Mouse (Mus musculus) kidney, adult 18-20 months (tissue): Measurements from ENCODE around the gene Ankrd35.
"Not testable (repeated sequence)": the region's sequence is repeated elsewhere in the genome, so short reads cannot be mapped to it uniquely, and the experiment has no call there.

Source experiments
- DNase-seq: peaks from one replicate; pipeline ENCODE4 v3.0.0; 2021

The Ankrd35 gene

DNA sequence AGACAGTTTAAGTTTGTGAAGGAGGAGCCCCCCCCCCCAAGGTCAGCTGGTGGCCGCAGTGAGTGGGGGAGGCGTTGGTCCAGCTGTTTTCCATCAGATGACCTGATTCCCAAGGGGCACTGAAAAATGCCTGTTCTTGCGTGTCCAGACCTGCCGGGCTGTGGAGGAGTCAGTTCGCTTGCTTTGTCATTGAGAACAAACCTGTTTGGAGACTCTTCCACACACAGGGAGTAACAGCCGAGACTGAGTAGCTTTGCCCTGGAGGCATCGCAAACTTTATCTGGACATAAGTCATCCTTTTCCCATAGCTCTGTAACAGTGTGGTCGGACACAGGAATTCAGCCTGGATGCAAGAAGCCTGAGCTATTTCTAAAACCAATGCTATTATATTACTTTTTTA is 4.5 kb downstream of the Ankrd35 start:
- no peak for DNase-seq

DNA sequence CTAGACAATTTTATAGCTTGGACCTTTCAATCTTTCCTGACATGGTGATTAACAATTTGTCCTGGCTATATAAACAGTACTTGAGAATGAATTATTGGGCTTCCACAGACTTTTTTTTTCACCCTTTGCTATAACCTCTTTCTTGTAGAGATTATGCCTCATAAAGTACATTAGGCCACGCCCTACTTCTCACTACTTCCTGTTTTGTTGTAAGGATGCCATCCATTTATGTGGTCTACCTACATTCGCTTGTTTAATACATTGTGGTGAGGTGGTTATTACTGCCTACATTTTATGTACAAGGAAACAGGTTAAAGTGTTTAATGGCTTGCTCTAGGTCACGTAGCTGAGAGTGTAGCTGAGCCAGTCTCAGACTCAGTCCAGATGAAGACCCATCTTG is 5.2 kb downstream of the Ankrd35 start:
- no peak for DNase-seq

DNA sequence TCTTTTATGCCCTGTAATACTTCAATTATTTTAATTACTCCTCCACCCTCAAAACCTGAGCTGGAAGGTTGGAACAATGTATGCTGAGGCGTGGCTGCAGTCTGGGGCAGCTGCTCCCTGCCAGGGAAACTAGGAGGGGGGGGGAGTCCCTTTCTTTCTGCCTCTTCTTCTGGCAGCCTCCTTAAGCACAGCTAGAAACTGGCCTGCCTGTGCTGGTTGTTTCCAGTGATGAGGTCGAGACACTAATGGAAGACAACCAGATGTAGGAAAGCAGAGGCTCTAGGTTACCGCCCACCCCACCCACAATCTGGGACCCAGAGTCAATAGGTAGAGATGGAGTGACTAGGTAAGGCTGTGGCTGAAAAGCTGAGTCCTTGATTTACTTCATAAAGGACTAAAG is 5.8 kb downstream of the Ankrd35 start:
- no peak for DNase-seq

DNA sequence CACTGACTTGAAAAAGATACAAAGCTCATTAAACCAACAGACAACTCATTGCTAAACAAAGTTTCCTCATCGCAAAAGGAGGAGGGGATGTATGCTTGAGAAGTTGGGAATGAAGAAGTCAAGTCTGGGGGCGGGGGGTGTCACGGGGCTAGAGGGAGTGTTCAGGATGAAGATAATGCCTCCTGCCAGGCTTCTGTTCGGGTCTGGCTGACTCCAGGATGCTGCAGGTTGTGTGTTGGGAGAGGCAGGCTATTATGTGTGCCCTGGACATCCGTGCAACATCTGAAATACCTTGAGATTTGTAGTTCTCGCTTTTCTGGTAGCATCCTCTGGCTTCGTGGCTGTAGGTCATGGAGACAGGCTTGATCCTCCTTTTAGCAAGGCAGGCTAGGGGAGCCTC is 8.5 kb downstream of the Ankrd35 start:
- DNase-seq = no peak

DNA sequence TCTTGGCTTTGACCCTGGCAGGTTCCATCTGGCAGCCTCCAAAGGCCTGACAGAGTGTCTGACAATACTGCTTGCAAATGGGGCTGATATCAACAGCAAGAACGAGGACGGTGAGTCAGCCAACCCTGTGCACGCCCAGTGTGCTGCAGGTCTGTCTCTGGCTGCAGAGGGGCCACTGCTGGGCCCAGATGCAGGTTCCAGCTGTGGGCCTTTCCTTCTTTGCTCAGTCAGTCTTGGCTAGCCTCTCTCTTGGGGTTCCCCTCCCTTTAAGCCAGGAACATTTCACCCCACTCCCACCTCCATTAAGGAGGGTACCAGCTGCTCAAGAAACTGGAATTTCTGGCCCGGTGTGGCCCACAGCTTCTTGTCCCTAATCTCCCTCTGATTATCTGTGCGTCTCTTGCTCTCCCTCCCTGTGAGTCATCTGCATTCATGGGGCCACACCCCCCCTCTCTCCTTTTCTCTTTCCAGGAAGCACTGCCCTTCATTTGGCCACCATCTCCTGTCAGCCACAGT is 9.3 kb downstream of the Ankrd35 start:
- no peak for DNase-seq

DNA sequence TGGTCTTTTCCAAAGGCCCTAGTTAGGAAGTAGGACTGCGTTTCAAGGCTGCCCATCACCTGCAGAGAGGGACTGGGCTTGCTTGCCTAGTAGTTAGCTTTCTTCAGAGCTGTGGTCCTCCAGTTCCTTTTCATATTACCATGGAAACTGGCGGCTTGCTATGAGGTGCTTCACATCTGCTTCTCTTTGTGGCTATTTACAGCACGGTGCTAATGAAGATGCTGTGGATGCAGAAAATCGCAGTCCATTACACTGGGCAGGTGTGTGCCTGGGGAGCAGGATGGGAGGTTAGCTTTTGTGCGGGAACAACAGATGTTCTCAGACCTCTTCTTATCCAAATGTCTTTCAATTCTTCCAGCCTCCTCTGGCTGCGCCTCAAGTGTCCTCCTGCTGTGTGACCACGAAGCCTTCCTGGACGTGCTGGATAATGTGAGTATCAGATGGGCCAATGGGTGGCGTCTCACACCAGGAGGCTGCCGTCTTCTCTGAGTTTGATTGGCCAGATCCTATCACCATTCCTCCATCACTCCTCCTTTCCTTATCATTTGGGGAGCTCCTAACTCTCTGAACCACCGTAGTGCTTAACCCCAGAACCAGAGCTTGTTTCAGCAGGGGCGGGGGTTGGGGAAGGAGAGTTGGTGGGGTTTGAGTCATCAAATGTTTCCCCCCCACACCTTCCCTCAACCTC is 10.5 kb downstream of the Ankrd35 start:
- DNase-seq = no peak

DNA sequence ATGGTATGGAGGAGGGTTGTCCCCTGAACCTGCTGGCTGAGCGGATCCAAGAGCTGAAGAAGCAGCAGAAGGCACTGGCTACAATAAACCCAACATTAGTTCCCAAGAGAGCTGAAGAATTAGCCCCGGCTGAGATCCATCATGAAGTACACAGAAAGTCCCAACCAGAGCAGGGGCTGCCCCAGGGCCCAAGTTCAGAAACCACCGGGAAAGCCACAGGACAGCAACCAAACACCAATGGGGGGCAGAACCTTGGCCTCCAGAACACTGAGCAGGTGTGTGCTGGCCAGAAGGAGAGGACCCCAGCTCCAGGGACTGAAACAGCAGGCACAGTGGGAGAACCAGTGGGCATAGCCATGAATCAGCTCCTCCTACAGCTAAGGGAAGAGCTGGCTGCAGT is 13.6 kb downstream of the Ankrd35 start:
- no peak for DNase-seq

DNA sequence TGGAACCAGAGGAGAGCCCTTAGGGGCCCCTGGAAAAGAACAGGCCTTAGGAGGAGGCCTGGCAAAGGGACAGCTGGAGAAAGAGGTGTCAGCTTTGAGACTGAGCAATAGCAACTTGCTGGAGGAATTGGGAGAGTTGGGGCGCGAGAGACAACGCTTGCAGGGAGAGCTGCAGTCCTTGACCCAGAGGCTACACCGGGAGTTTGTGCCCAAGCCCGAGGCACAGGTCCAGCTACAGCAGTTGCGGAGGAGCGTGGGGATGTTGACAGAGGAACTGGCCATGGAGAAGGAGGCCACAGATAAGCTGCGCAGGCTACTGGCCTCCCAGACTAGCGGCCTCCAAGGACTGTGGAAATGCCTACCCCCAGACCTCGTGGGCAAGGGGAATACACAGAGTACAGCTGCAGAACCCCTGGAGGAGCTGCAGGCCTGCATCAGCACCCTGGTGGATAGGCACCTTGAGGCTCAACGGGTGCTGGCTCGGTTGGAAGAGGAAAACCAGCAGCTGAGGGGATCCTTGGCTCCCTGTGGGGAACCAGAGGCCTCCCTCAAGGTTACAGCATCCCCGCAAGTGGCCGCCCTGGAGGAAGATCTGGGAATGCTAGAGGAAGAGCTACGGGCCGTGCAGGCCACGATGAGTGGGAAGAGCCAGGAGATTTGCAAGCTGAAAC is 14.4 kb downstream of the Ankrd35 start:
- no peak for DNase-seq

DNA sequence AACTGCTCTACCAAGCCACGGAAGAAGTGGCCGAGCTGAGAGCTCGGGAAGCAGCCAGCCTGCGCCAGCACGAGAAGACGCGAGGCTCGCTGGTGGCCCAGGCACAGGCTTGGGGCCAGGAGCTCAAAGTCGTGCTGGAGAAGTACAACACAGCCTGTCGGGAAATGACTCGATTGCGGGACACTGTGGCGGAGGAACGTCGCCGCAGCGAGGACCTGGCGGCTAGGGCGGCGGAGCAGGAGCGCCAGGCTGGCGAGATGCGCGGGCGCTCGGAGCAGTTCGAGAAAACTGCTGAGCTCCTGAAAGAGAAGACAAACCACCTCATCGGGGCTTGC is 14.9 kb downstream of the Ankrd35 start:
- DNase-seq = no peak

DNA sequence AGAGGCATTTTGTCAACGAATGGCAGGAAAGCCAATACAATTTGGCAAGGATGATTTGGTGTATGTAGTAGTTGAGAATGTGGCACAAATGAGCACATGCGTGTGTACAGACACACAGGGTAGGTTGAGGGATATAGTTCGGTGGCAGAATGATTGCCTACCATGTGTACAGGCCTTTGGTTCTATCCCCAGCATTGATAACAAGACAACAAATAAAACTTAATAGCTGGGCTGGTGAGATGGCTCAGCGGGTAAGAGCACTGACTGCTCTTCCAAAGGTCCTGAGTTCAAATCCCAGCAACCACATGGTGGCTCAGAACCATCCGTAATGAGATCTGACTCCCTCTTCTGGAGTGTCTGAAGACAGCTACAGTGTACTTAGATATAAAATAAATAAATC is 16.1 kb downstream of the Ankrd35 start:
- not testable (repeated sequence) for DNase-seq

DNA sequence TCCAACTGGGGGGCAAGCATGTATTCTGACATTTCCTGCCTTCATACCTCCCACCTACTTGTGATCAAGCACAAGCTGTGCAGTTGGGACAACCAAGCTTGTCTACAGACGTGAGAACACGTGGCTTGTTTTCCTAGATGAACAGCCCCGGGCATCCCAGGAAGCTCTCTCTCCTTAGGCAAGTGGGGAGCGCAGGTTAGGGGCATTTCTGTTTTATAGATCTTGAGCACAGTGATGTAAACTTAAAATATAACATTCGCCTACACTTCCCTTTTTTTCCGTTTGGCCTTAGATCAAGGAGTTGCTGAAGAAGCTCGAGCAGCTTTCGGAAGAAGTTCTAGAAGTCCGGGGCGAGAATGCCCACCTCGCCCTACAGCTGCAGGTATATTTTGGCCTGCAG is 18.9 kb downstream of the Ankrd35 start:
- no peak for DNase-seq

DNA sequence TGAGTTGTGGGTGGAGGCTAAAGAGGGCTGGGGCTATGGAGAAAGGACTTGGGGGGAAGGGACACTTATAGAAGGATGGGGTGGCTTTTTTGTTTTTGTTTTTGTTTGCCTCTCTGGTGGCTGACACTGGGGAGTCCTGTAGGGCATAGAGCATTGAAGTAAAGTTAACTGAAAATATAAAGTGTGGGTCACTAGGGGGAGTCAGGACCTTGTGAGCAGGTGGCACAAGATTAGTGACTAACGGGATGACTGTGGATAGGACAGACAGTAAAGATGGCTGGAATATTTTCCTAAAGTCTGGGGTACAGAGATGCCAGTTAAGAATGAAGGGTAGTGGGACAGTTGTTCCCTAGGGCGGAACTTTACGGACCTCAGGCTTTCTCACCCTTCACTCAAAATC is 20.4 kb downstream of the Ankrd35 start:
- DNase-seq = no peak

DNA sequence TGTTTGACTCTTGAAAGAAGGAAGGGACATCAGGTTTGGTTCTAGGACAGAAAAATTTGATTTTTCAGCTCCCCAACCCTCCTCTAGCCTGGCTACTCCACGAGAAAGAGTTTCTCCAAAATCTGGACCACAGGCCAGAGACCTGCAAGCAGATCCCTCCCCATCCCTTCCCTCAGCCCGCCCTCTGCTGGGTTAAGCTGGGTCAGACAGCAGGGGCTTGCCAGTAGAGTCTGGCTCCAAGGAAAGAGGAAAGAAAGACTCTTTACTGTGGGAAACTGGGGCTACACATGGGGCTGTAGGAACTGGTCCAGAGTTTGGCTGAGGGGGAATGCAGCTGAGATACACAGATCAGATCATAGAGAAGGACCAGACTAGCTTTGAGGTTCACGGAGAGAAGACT is 22.6 kb downstream of the Ankrd35 start:
- no peak for DNase-seq

DNA sequence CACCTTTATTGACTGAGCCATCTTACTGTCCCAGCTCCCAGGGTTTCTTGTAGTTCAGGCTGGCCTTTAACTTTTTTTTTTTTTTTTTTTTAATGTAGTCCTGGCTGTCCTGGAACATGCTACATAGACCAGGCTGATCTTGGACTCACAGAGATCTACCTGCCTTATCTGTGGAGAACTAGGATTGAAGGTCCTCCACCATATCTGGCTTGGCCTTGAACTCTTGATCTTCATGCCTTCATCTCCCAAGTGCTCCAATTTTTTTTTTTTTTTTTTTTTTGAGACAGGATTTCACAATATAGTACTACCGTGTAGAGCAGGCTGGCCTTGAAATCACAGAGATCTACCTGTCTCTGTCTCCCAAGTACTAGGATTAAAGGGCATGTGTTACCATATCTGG is 23.6 kb downstream of the Ankrd35 start:
- no peak for DNase-seq

DNA sequence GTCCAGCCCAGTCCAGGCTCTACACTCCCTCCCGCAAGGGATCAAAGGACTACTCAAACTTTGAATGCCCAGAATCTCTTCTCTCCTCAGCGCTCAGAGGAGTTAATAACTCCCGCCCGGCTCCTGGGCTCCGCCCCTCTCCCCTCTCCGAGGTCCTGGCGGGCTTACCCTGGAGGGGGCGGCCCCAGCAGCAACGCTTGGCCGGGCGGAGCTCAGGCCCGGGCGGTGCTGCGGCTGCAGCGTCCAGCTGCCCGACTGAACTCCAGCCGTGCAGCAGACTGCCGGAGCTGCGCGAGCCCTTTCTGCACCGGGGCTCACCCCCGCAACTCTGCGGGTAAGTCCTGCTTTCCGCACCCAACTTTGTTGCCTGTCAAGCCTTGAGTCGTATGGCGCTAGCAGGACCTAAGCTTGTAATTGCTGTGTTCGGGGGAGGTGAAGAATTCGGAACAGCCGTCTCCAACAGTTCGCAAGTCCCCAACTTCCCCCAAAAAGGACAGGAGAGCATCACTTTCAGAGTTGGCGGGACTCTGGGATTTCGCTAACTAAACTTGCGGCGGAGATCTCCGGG is 26.4 kb downstream of the Ankrd35 start, which contains the start of gene Pias3:
Pias3 (plus strand) TSS at position 187 of the 568 bp plus-strand sequence.
- DNase-seq = peak; percentile 88

DNA sequence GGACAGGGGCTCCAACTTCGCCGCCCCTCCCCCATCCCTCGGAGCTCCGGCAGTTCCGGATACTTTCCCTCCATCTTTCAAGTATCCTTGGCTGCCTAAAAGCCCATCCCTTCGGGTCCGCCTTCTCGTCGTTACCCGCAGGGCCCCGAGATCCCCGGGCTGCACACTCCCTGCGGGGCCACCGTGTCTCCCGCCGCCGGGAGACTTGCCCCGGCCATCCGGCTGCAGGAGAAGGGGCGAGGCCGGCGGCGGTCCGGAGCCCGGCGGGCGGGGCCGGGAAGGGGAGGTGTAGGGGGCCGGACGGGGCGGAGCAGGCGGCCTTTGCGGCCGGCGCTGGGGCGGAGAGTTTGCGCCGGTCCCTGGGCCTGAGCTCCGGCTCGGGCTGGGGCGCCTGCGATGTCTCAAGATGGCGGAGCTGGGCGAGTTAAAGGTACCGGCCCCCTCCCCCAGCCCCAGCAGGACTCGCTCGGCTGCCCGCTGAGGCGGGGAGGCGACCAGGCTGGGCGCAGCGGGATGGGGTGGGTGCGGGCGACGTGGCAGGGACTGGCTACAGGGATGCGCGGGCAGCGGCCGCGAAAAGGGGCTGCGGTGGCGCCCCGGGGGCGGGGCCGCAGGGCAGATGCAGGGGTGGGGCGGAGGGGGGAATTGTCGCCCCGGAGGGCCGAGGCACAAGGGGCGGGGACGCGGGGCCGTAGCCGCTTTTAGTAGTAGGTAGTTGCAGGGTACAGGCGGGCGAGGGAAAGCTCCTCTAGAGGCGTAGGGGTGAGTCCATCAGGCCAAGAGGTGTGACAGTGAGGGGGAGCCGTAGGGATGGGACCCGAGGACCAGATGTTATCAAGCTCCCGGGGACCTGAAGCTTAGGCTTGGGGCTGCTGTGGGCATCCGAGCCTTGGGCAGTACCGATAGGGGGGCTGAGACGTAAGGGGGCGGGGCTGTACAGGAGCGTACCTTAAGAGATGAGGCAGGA is 27.1 kb downstream of the Ankrd35 start:
- peak; percentile 94 for DNase-seq

DNA sequence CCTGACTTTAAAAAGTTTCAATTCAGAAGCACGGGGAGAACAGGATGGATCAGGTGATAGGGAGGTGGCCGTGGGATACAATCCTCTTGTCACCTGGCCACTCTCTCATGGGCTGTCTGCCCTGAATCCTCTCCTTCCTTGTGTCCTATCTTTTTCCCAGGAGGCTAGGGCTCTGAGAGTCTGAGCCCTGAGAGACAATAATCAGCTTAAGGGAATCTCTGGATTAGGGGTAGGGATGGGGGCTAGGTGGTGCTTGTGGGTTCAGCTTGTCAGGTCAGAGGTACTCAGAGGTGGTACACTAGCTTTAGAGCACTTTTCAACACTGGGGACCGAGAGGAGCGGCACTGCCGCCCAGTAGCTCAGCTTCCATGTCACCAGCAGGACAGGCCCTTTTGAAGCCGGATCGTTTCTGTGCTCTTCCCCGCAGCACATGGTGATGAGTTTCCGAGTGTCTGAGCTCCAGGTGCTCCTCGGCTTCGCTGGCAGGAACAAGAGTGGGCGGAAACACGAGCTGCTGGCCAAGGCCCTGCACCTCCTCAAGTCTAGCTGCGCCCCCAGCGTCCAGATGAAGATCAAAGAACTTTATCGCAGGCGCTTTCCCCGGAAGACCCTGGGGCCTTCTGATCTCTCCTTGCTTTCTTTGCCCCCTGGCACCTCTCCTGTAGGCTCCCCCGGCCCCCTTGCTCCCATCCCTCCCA is 29.2 kb downstream of the Ankrd35 start:
- DNase-seq = no peak

DNA sequence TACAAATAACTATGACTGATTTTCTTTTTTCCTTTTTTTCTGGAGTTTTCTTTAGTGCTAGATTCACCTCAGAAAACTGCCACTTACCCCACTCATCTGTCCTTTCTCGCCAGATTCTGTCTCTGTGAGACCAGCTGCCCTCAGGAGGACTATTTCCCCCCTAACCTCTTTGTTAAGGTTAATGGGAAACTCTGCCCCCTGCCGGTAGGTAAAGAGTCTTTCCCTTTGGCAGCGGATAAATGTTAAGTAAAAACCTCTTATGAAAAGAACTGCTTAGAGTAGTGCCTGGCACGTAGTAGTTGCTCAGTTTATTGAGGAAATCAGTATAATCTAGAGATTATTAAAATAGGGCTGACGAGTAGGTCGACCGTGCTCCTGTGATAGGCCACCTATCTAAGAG is 30.4 kb downstream of the Ankrd35 start:
- DNase-seq = no peak

DNA sequence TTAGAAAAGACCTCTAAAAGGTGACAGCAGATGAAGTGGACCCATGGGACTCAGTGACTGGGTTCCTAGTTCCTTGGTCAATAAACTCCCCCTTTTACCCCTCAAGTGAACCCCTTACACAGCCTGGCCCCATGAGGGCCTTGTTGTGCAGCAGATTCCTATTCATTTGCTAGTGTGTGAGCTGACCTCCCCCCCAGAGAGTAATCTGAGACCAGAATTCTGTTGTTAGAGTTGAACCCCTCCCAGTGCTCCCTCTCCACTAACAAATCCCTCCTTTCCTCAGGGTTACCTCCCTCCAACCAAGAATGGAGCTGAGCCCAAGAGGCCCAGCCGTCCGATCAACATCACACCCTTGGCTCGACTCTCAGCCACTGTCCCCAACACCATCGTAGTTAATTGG is 31.1 kb downstream of the Ankrd35 start:
- no peak for DNase-seq

DNA sequence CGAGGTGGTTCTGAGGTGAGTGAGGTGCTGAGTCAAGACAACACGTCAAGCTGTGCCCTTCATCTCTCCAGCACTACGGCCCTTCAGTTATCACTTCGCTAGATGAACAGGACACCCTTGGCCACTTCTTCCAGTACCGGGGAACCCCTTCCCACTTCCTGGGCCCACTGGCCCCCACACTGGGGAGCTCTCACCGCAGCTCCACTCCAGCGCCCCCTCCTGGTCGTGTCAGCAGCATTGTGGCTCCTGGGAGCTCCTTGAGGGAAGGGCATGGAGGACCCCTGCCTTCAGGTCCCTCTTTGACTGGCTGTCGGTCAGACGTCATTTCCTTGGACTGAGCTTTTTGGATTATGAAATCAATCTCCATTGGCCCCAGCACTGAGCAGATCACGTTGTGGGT is 34.8 kb downstream of the Ankrd35 start:
- peak; percentile 20 for DNase-seq

DNA sequence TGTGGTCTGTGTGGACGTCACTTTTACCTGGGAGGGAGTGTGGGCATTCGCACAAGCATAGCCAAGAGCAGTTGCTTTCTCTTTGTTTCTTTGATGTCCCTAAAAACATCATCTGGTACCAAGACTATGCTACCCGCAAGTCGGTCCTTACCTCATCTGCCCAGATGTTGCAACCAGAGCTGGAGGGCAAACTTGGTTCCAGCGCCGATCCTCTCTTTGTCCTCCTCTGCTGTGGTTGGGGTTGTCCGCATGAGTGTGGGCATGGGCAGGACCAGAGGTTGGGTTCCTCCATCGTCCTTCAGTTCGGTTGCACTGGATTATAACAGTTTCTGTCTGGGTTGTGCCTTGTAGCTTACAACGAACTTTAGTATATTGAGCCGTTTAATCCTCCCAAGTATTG is 36.3 kb downstream of the Ankrd35 start:
- DNase-seq = no peak

DNA sequence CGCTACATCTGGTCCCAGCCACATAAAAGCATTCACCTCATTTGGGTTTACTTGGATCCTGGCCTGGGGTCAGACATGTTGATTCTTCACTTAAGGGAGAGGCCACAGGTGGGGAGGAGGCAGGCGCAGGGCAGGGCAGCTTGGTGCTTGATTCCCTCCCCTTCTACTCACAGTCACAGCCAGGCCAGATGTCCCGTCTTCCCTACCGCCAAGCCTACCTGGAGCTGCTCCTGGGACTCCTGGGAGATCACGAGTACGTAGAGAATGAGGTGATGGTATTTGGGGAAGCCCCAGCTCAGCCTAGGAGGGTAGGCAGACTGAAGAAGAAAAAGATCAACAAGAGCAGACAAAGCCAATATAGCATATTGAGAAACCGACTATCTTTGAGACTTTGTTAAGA is 37.1 kb downstream of the Ankrd35 start:
- DNase-seq = no peak
